Mouse (Mus musculus) E14TG2a.4 (cell line): ENCODE results near the gene Xbp1.

ENCODE experiments used
- CTCF ChIP-seq: conservative IDR thresholded peaks from 2 replicates; pipeline ENCODE4 v1.5.1; 2014; ENCODE audit warnings: low read length
- NANOG ChIP-seq: IDR thresholded peaks from 2 replicates; pipeline ENCODE4 v1.6.1; 2014; ENCODE audit warnings: borderline replicate concordance, low read length, mixed read lengths
- POU5F1 ChIP-seq: IDR thresholded peaks from 2 replicates; pipeline ENCODE4 v1.6.1; 2014; ENCODE audit warnings: low read length, borderline replicate concordance

GRCm38 (mm10) chr11:5499961-5500644 lies 20.4 kb upstream of the Xbp1 start:
- TF ChIP-seq CTCF (no peak), NANOG (no peak), POU5F1 (no peak)
